Mouse (Mus musculus): ENCODE results near the gene Arl4c. TPM values are rescaled to one million over a fixed set of nuclear protein-coding genes. Genes with fewer than 3 reads are reported as not detected.

Arl4c gene
- polyA plus RNA-seq, 1 experiment: 71.3 TPM

GRCm38 (mm10) chr1:88744261-88744660 is 42.2 kb upstream of the Arl4c start:
- Histone ChIP-seq H3K36me3 (ENCODE audit: control insufficient read depth, insufficient read depth, low read length) (no peaks in the 10 kb centered on the region), H3K27ac (ENCODE audit: control insufficient read depth, insufficient read depth, low read length) (no peak overlapping the region), H3K27me3 (ENCODE audit: control insufficient read depth, insufficient read depth, low read length) (no peaks in the 10 kb centered on the region), H3K4me1 (replicated peaks; ENCODE audit: control insufficient read depth, insufficient read depth, low read length) (peaks cover 2% of the 10 kb centered on the region; the same call in 1 of the 2 replicates), H3K4me3 (ENCODE audit: control insufficient read depth, insufficient read depth, low read length) (no peak overlapping the region)
- no peak for DNase-seq
- TF ChIP-seq CTCF (IDR thresholded peaks at IDR 0.05; ENCODE audit: borderline replicate concordance, control insufficient read depth, extremely low read depth, insufficient read depth, low read length, poor library complexity): no peak
- no peak for TF ChIP-seq POLR2A (IDR thresholded peaks at IDR 0.05; ENCODE audit: control insufficient read depth, extremely low read depth, insufficient read depth, low read length, poor library complexity)
- WGBS: 86% methylated on average over 8 of the region's 8 CpGs

- TF ChIP-seq POLR2A (IDR thresholded peaks at IDR 0.05; ENCODE audit: control insufficient read depth, extremely low read depth, insufficient read depth, low read length, poor library complexity) (no peak), CTCF (IDR thresholded peaks at IDR 0.05; ENCODE audit: borderline replicate concordance, control insufficient read depth, extremely low read depth, insufficient read depth, low read length, poor library complexity) (no peak)
- no peaks in the 10 kb centered on the region for H3K27me3 ChIP-seq (ENCODE audit: control insufficient read depth, insufficient read depth, low read length)
- peak; percentile 55 for DNase-seq
- no peak overlapping the region for H3K27ac ChIP-seq (ENCODE audit: control insufficient read depth, insufficient read depth, low read length)
- H3K4me3 ChIP-seq (ENCODE audit: control insufficient read depth, insufficient read depth, low read length): no peak overlapping the region
- 41% methylated on average over 7 of the region's 7 CpGs for WGBS
- H3K4me1 ChIP-seq (replicated peaks; ENCODE audit: control insufficient read depth, insufficient read depth, low read length): peaks cover 2% of the 10 kb centered on the region; the same call in 1 of the 2 replicates
- no peaks in the 10 kb centered on the region for H3K36me3 ChIP-seq (ENCODE audit: control insufficient read depth, insufficient read depth, low read length)
These were observed 40.4 kb upstream of the Arl4c start for GRCm38 (mm10) chr1:88742372-88742771.

GRCm38 (mm10) chr1:88739546-88739945 is 37.5 kb upstream of the Arl4c start:
- Histone ChIP-seq H3K27me3 (ENCODE audit: control insufficient read depth, insufficient read depth, low read length) (no peaks in the 10 kb centered on the region), H3K4me3 (ENCODE audit: control insufficient read depth, insufficient read depth, low read length) (no peak overlapping the region), H3K36me3 (ENCODE audit: control insufficient read depth, insufficient read depth, low read length) (no peaks in the 10 kb centered on the region), H3K27ac (ENCODE audit: control insufficient read depth, insufficient read depth, low read length) (no peak overlapping the region), H3K4me1 (replicated peaks; ENCODE audit: control insufficient read depth, insufficient read depth, low read length) (no peaks in the 10 kb centered on the region)
- 89% methylated on average over 4 of the region's 4 CpGs for WGBS
- DNase-seq: no peak
- TF ChIP-seq CTCF (IDR thresholded peaks at IDR 0.05; ENCODE audit: borderline replicate concordance, control insufficient read depth, extremely low read depth, insufficient read depth, low read length, poor library complexity) (no peak), POLR2A (IDR thresholded peaks at IDR 0.05; ENCODE audit: control insufficient read depth, extremely low read depth, insufficient read depth, low read length, poor library complexity) (no peak)

- no peak for TF ChIP-seq CTCF (IDR thresholded peaks at IDR 0.05; ENCODE audit: borderline replicate concordance, control insufficient read depth, extremely low read depth, insufficient read depth, low read length, poor library complexity)
- TF ChIP-seq POLR2A (IDR thresholded peaks at IDR 0.05; ENCODE audit: control insufficient read depth, extremely low read depth, insufficient read depth, low read length, poor library complexity): no peak
- Histone ChIP-seq H3K36me3 (ENCODE audit: control insufficient read depth, insufficient read depth, low read length) (no peaks in the 10 kb centered on the region), H3K27ac (ENCODE audit: control insufficient read depth, insufficient read depth, low read length) (no peak overlapping the region), H3K4me3 (ENCODE audit: control insufficient read depth, insufficient read depth, low read length) (no peak overlapping the region), H3K27me3 (ENCODE audit: control insufficient read depth, insufficient read depth, low read length) (no peaks in the 10 kb centered on the region), H3K4me1 (replicated peaks; ENCODE audit: control insufficient read depth, insufficient read depth, low read length) (no peaks in the 10 kb centered on the region)
- DNase-seq: no peak
- WGBS: 72% methylated on average over 3 of the region's 3 CpGs
These were observed 36.9 kb upstream of the Arl4c start for GRCm38 (mm10) chr1:88738931-88739330.

- Histone ChIP-seq H3K4me1 (replicated peaks; ENCODE audit: control insufficient read depth, insufficient read depth, low read length) (no peaks in the 10 kb centered on the region), H3K4me3 (ENCODE audit: control insufficient read depth, insufficient read depth, low read length) (no peak overlapping the region), H3K36me3 (ENCODE audit: control insufficient read depth, insufficient read depth, low read length) (no peaks in the 10 kb centered on the region), H3K27ac (ENCODE audit: control insufficient read depth, insufficient read depth, low read length) (no peak overlapping the region), H3K27me3 (ENCODE audit: control insufficient read depth, insufficient read depth, low read length) (no peaks in the 10 kb centered on the region)
- 86% methylated on average over 1 of the region's 1 CpGs for WGBS
- no peak for TF ChIP-seq CTCF (IDR thresholded peaks at IDR 0.05; ENCODE audit: borderline replicate concordance, control insufficient read depth, extremely low read depth, insufficient read depth, low read length, poor library complexity)
- TF ChIP-seq POLR2A (IDR thresholded peaks at IDR 0.05; ENCODE audit: control insufficient read depth, extremely low read depth, insufficient read depth, low read length, poor library complexity): no peak
- no peak for DNase-seq
These were observed 27.5 kb upstream of the Arl4c start for GRCm38 (mm10) chr1:88729496-88729895.

GRCm38 (mm10) chr1:88727369-88727768 is 25.3 kb upstream of the Arl4c start:
- TF ChIP-seq POLR2A (IDR thresholded peaks at IDR 0.05; ENCODE audit: control insufficient read depth, extremely low read depth, insufficient read depth, low read length, poor library complexity) (no peak), CTCF (IDR thresholded peaks at IDR 0.05; ENCODE audit: borderline replicate concordance, control insufficient read depth, extremely low read depth, insufficient read depth, low read length, poor library complexity) (no peak)
- Histone ChIP-seq H3K27ac (ENCODE audit: control insufficient read depth, insufficient read depth, low read length) (no peak overlapping the region), H3K27me3 (ENCODE audit: control insufficient read depth, insufficient read depth, low read length) (no peaks in the 10 kb centered on the region), H3K4me3 (ENCODE audit: control insufficient read depth, insufficient read depth, low read length) (no peak overlapping the region), H3K36me3 (ENCODE audit: control insufficient read depth, insufficient read depth, low read length) (no peaks in the 10 kb centered on the region), H3K4me1 (replicated peaks; ENCODE audit: control insufficient read depth, insufficient read depth, low read length) (no peaks in the 10 kb centered on the region)
- WGBS: 88% methylated on average over 1 of the region's 1 CpGs
- no peak for DNase-seq

DNA sequence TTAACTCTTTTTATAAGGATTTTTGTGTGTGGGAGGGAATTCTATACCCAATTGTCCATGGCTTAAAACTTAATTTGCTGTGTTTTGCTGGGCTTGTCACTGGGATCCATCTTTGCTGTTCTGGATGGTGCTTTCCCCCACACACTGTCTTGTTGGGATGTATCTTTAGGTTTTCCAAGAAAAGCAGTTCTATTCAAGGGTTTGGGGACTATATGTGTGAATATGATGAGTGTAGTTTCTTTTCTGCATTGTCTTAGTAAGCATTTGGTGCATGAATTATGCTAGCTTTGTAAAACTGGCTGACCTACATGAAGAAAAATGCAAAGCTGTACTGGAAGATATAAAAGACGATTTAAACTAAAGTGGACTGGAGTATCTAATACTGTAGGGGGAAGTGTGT is 23.7 kb upstream of the Arl4c start:
- no peak overlapping the region for H3K4me3 ChIP-seq (ENCODE audit: control insufficient read depth, insufficient read depth, low read length)
- H3K36me3 ChIP-seq (ENCODE audit: control insufficient read depth, insufficient read depth, low read length): no peaks in the 10 kb centered on the region
- no peak overlapping the region for H3K27ac ChIP-seq (ENCODE audit: control insufficient read depth, insufficient read depth, low read length)
- H3K4me1 ChIP-seq (replicated peaks; ENCODE audit: control insufficient read depth, insufficient read depth, low read length): no peaks in the 10 kb centered on the region
- WGBS: 64% methylated on average over 1 of the region's 1 CpGs
- no peak for DNase-seq
- H3K27me3 ChIP-seq (ENCODE audit: control insufficient read depth, insufficient read depth, low read length): no peaks in the 10 kb centered on the region
- TF ChIP-seq POLR2A (IDR thresholded peaks at IDR 0.05; ENCODE audit: control insufficient read depth, extremely low read depth, insufficient read depth, low read length, poor library complexity): no peak
- no peak for TF ChIP-seq CTCF (IDR thresholded peaks at IDR 0.05; ENCODE audit: borderline replicate concordance, control insufficient read depth, extremely low read depth, insufficient read depth, low read length, poor library complexity)

All from thymus, adult 2 months (tissue).